Mouse (Mus musculus) kidney, adult 2 months (tissue): Measurements from ENCODE around the gene Catsperz. TPM values are rescaled to one million over a fixed set of nuclear protein-coding genes. Genes with fewer than 3 reads are reported as not detected.

Experiments
- DNase-seq: peaks from one replicate; pipeline ENCODE4 v3.0.0; 2021
- H3K27ac ChIP-seq: fragments of 200-500 bp; 2 replicates; pipeline ENCODE4 v1.5.1; 2012; ENCODE audit warnings: low read depth, low read length, control low read depth, inconsistent platforms; ENCODE audit not compliant: insufficient read depth
- H3K27me3 ChIP-seq: fragments of 200-500 bp; replicated peaks from 2 replicates; pipeline ENCODE4 v1.6.1; 2012; ENCODE audit warnings: mild to moderate bottlenecking, moderate library complexity, low read length, inconsistent platforms; ENCODE audit not compliant: control insufficient read depth, insufficient read depth
- H3K36me3 ChIP-seq: fragments of 200-500 bp; 2 replicates; pipeline ENCODE4 v1.6.1; 2012; ENCODE audit warnings: mild to moderate bottlenecking, moderate library complexity, low read length, inconsistent platforms; ENCODE audit not compliant: control insufficient read depth, insufficient read depth
- H3K4me1 ChIP-seq: fragments of 200-500 bp; 2 replicates; pipeline ENCODE4 v1.6.1; 2011; ENCODE audit warnings: low read length; ENCODE audit not compliant: control insufficient read depth, insufficient read depth
- H3K4me3 ChIP-seq: fragments of 200-500 bp; 2 replicates; pipeline ENCODE4 v1.5.1; 2011; ENCODE audit warnings: mild to moderate bottlenecking, low read depth, low read length, control low read depth; ENCODE audit not compliant: insufficient read depth
- CTCF ChIP-seq: fragments of 200-500 bp; conservative IDR thresholded peaks from 2 replicates; pipeline ENCODE4 v1.5.1; 2011; ENCODE audit warnings: low read depth, mild to moderate bottlenecking, control low read depth, low read length, moderate library complexity, mixed read lengths; ENCODE audit not compliant: insufficient read depth, insufficient read length
- POLR2A ChIP-seq: fragments of 200-500 bp; IDR thresholded peaks from one replicate; pipeline ENCODE4 v1.6.1; 2011; ENCODE audit warnings: low read depth, low read length, control low read depth
- WGBS: fragments of 180-500 bp; shearing (Covaris S2); methylation state at CpG from one replicate; pipeline ENCODE4 v1.1.7; 2018; 5-methylcytosine and 5-hydroxymethylcytosine counted together
- polyA plus RNA-seq: library from polyadenylated mRNA; depleted of rRNA; stranded (reverse); fragments of >200 nt; gene quantifications from 2 replicates; pipeline ENCODE4 v1.2.3, GENCODE M21; 2012; rRNA removed

Gene Catsperz
- polyA plus RNA-seq, 1 experiment = 0.44 TPM

GRCm38 (mm10) chr19:6875834-6876233 is 49.3 kb downstream of the Catsperz start:
- no peak for TF ChIP-seq POLR2A
- TF ChIP-seq CTCF = no peak
- no peak for DNase-seq
- WGBS = 84% methylated on average over 6 of the region's 6 CpGs

GRCm38 (mm10) chr19:6874257-6874656 is 50.9 kb downstream of the Catsperz start:
- Histone ChIP-seq H3K36me3 (no peaks in the 10 kb centered on the region), H3K4me3 (no peak overlapping the region), H3K4me1 (peaks cover 17% of the 10 kb centered on the region), H3K27ac (no peak overlapping the region), H3K27me3 (no peaks in the 10 kb centered on the region)
- TF ChIP-seq CTCF = no peak
- TF ChIP-seq POLR2A = no peak
- whole genome bisulfite sequencing = 84% methylated on average over 1 of the region's 1 CpGs
- no peak for DNase-seq

More at GRCm38 (mm10) chr19:6875834-6876233, 49.3 kb downstream of the Catsperz start:
- Histone ChIP-seq H3K27ac (no peak overlapping the region), H3K4me1 (peaks cover 15% of the 10 kb centered on the region), H3K36me3 (no peaks in the 10 kb centered on the region), H3K27me3 (no peaks in the 10 kb centered on the region), H3K4me3 (no peak overlapping the region)

GRCm38 (mm10) chr19:6872701-6873100 is 52.5 kb downstream of the Catsperz start:
- DNase-seq = no peak
- no peak overlapping the region; the same call in 1 of the 2 replicates for H3K27ac ChIP-seq
- no peak for TF ChIP-seq CTCF
- TF ChIP-seq POLR2A = no peak
- H3K4me3 ChIP-seq = no peak overlapping the region
- WGBS = 67% methylated on average over 3 of the region's 3 CpGs
- no peaks in the 10 kb centered on the region for H3K27me3 ChIP-seq
- H3K4me1 ChIP-seq = peaks cover 20% of the 10 kb centered on the region
- no peaks in the 10 kb centered on the region for H3K36me3 ChIP-seq

Other genes with a start within 250 kb of the Catsperz start
- 19.9 and 22.8 TPM in 2 replicates for gene Rps6ka4, start 84.7 kb downstream of the Catsperz start, polyA plus RNA-seq
- 2.1 and 2.2 TPM in 2 replicates for gene Ccdc88b, start 67.2 kb downstream of the Catsperz start, polyA plus RNA-seq
- 133 and 146 TPM in 2 replicates for gene Trmt112, start 15.7 kb downstream of the Catsperz start, polyA plus RNA-seq
- gene Prdx5, start 15.3 kb downstream of the Catsperz start, polyA plus RNA-seq = 1,575 and 2,285 TPM in 2 replicates
- 134 and 155 TPM in 2 replicates for gene Esrra, start 3.6 kb downstream of the Catsperz start, polyA plus RNA-seq
- gene Kcnk4, start 9.1 kb upstream of the Catsperz start, polyA plus RNA-seq = 0.07 and 0.08 TPM in 2 replicates
- 75.4 and 83.1 TPM in 2 replicates for gene Bad, start 16.5 kb upstream of the Catsperz start, polyA plus RNA-seq
- 78.4 and 91.7 TPM in 2 replicates for gene Gpr137, start 17.1 kb upstream of the Catsperz start, polyA plus RNA-seq
- gene Ppp1r14b, start 49.6 kb upstream of the Catsperz start, polyA plus RNA-seq = 48.7 and 55.3 TPM in 2 replicates
- 40.2 and 53.7 TPM in 2 replicates for gene Plcb3, start 51.1 kb upstream of the Catsperz start, polyA plus RNA-seq
- gene Fkbp2, start 55.1 kb upstream of the Catsperz start, polyA plus RNA-seq = 96.3 and 136 TPM in 2 replicates
- gene Vegfb, start 62.3 kb upstream of the Catsperz start, polyA plus RNA-seq = 82.9 and 83.0 TPM in 2 replicates
- 48.8 and 50.1 TPM in 2 replicates for gene Dnajc4, start 67.2 kb upstream of the Catsperz start, polyA plus RNA-seq
- 58.3 and 63.4 TPM in 2 replicates for gene Nudt22, start 70.7 kb upstream of the Catsperz start, polyA plus RNA-seq
- 19.3 and 22.5 TPM in 2 replicates for gene Trpt1, start 70.8 kb upstream of the Catsperz start, polyA plus RNA-seq
- gene Fermt3, start 94.1 kb upstream of the Catsperz start, polyA plus RNA-seq = 5.2 and 9.2 TPM in 2 replicates
- 40.6 and 51.4 TPM in 2 replicates for gene Stip1, start 114.6 kb upstream of the Catsperz start, polyA plus RNA-seq
- 61.7 and 67.2 TPM in 2 replicates for gene Macrod1, start 131.4 kb upstream of the Catsperz start, polyA plus RNA-seq
- gene Flrt1, start 180.3 kb upstream of the Catsperz start, polyA plus RNA-seq = 23.1 and 25.1 TPM in 2 replicates